Mouse (Mus musculus): Measurements from ENCODE around the gene Creb3. TPM values are rescaled to one million over a fixed set of nuclear protein-coding genes. Genes with fewer than 3 reads are reported as not detected.
A peak's percentile ranks its signal among the peaks of the same experiment; 100 is the strongest.
"Not testable (repeated sequence)": the region's sequence is repeated elsewhere in the genome, so short reads cannot be mapped to it uniquely, and the experiment has no call there.

Creb3 gene
- polyA plus RNA-seq, 1 experiment from 2014 or later, result 89.2 TPM

- no peaks in the 10 kb centered on the region for H3K4me1 ChIP-seq (replicated peaks; ENCODE audit: control insufficient read depth, insufficient read depth)
- H3K4me2 ChIP-seq (replicated peaks; ENCODE audit: low read depth), result no peak overlapping the region
- no peak for TF ChIP-seq EP300 (optimal IDR thresholded peaks at IDR 0.05)
- no peak for TF ChIP-seq CTCF (IDR thresholded peaks at IDR 0.05; ENCODE audit: low read depth)
- H3K9ac ChIP-seq (ENCODE audit: low read length), result no peak overlapping the region
- no peak for ATAC-seq (ENCODE audit: low FRiP score, low TSS enrichment)
- H3K4me3 ChIP-seq (ENCODE audit: low read depth, low read length), result no peak overlapping the region
- 92% methylated on average over 12 of the region's 12 CpGs for WGBS
- peaks cover 87% of the 10 kb centered on the region for H3K36me3 ChIP-seq (ENCODE audit: control insufficient read depth, insufficient read depth, low read length)
- no peaks in the 10 kb centered on the region for H3K9me3 ChIP-seq (ENCODE audit: control insufficient read depth, low read length)
- no peak for DNase-seq (ENCODE audit: low spot score)
- no peak overlapping the region for H3K27ac ChIP-seq (replicated peaks)
- no peaks in the 10 kb centered on the region for H3K27me3 ChIP-seq (ENCODE audit: control insufficient read depth, insufficient read depth, low read length)
These were observed 13.1 kb upstream of the Creb3 start for GRCm38 (mm10) chr4:43549055-43549454.

- WGBS, result 79% methylated on average over 6 of the region's 6 CpGs
- not testable (repeated sequence) for ATAC-seq (ENCODE audit: low FRiP score, low TSS enrichment)
These were observed 10.3 kb upstream of the Creb3 start for GRCm38 (mm10) chr4:43551854-43552253.

GRCm38 (mm10) chr4:43552437-43552836 lies 9.7 kb upstream of the Creb3 start:
- H3K4me3 ChIP-seq (ENCODE audit: low read depth, low read length), result no peak overlapping the region
- WGBS, result 96% methylated on average over 5 of the region's 5 CpGs
- no peak overlapping the region for H3K4me2 ChIP-seq (replicated peaks; ENCODE audit: low read depth)
- no peaks in the 10 kb centered on the region for H3K9me3 ChIP-seq (ENCODE audit: control insufficient read depth, low read length)
- H3K36me3 ChIP-seq (ENCODE audit: control insufficient read depth, insufficient read depth, low read length), result peaks cover 71% of the 10 kb centered on the region
- no peak for DNase-seq (ENCODE audit: low spot score)
- TF ChIP-seq CTCF (IDR thresholded peaks at IDR 0.05; ENCODE audit: low read depth) (no peak), EP300 (optimal IDR thresholded peaks at IDR 0.05) (no peak)
- no peak overlapping the region for H3K9ac ChIP-seq (ENCODE audit: low read length)
- H3K4me1 ChIP-seq (replicated peaks; ENCODE audit: control insufficient read depth, insufficient read depth), result no peaks in the 10 kb centered on the region
- no peak for ATAC-seq (ENCODE audit: low FRiP score, low TSS enrichment)
- no peak overlapping the region for H3K27ac ChIP-seq (replicated peaks)
- H3K27me3 ChIP-seq (ENCODE audit: control insufficient read depth, insufficient read depth, low read length), result no peaks in the 10 kb centered on the region

More at GRCm38 (mm10) chr4:43551854-43552253, 10.3 kb upstream of the Creb3 start:
- not testable (repeated sequence) for H3K27ac ChIP-seq (replicated peaks); H3K27me3 ChIP-seq (ENCODE audit: control insufficient read depth, insufficient read depth, low read length); H3K4me2 ChIP-seq (replicated peaks; ENCODE audit: low read depth); DNase-seq (ENCODE audit: low spot score); H3K9me3 ChIP-seq (ENCODE audit: control insufficient read depth, low read length); H3K4me1 ChIP-seq (replicated peaks; ENCODE audit: control insufficient read depth, insufficient read depth); H3K4me3 ChIP-seq (ENCODE audit: low read depth, low read length); H3K9ac ChIP-seq (ENCODE audit: low read length)
- peaks cover 77% of the 10 kb centered on the region for H3K36me3 ChIP-seq (ENCODE audit: control insufficient read depth, insufficient read depth, low read length)
- TF ChIP-seq CTCF (IDR thresholded peaks at IDR 0.05; ENCODE audit: low read depth), result 0 out of 2 replicates have a peak, but pooled peaks have one; percentile 10

GRCm38 (mm10) chr4:43553891-43554290 lies 8.2 kb upstream of the Creb3 start:
- H3K4me3 ChIP-seq (ENCODE audit: low read depth, low read length), result no peak overlapping the region
- TF ChIP-seq CTCF (IDR thresholded peaks at IDR 0.05; ENCODE audit: low read depth) (no peak), EP300 (optimal IDR thresholded peaks at IDR 0.05) (no peak)
- no peak overlapping the region for H3K27ac ChIP-seq (replicated peaks)
- H3K4me1 ChIP-seq (replicated peaks; ENCODE audit: control insufficient read depth, insufficient read depth), result peaks cover 5% of the 10 kb centered on the region; the same call in 1 of the 2 replicates
- H3K9me3 ChIP-seq (ENCODE audit: control insufficient read depth, low read length), result no peaks in the 10 kb centered on the region
- no peak overlapping the region for H3K9ac ChIP-seq (ENCODE audit: low read length)
- no peaks in the 10 kb centered on the region for H3K27me3 ChIP-seq (ENCODE audit: control insufficient read depth, insufficient read depth, low read length)
- H3K4me2 ChIP-seq (replicated peaks; ENCODE audit: low read depth), result no peak overlapping the region
- no peak for DNase-seq (ENCODE audit: low spot score)
- ATAC-seq (ENCODE audit: low FRiP score, low TSS enrichment), result no peak
- H3K36me3 ChIP-seq (ENCODE audit: control insufficient read depth, insufficient read depth, low read length), result peaks cover 59% of the 10 kb centered on the region

- no peaks in the 10 kb centered on the region for H3K9me3 ChIP-seq (ENCODE audit: control insufficient read depth, low read length)
- H3K36me3 ChIP-seq (ENCODE audit: control insufficient read depth, insufficient read depth, low read length), result peaks cover 41% of the 10 kb centered on the region
- H3K27ac ChIP-seq (replicated peaks), result no peak overlapping the region
- no peaks in the 10 kb centered on the region for H3K27me3 ChIP-seq (ENCODE audit: control insufficient read depth, insufficient read depth, low read length)
- ATAC-seq (ENCODE audit: low FRiP score, low TSS enrichment) (no peak), DNase-seq (ENCODE audit: low spot score) (no peak)
- no peak overlapping the region for H3K4me3 ChIP-seq (ENCODE audit: low read depth, low read length)
- no peak for TF ChIP-seq CTCF (IDR thresholded peaks at IDR 0.05; ENCODE audit: low read depth)
- no peak for TF ChIP-seq EP300 (optimal IDR thresholded peaks at IDR 0.05)
- WGBS, result 90% methylated on average over 7 of the region's 7 CpGs
- no peak overlapping the region for H3K9ac ChIP-seq (ENCODE audit: low read length)
- H3K4me1 ChIP-seq (replicated peaks; ENCODE audit: control insufficient read depth, insufficient read depth), result peaks cover 14% of the 10 kb centered on the region; the same call in 1 of the 2 replicates
- no peak overlapping the region for H3K4me2 ChIP-seq (replicated peaks; ENCODE audit: low read depth)
These were observed 6.2 kb upstream of the Creb3 start for GRCm38 (mm10) chr4:43555926-43556325.

DNA sequence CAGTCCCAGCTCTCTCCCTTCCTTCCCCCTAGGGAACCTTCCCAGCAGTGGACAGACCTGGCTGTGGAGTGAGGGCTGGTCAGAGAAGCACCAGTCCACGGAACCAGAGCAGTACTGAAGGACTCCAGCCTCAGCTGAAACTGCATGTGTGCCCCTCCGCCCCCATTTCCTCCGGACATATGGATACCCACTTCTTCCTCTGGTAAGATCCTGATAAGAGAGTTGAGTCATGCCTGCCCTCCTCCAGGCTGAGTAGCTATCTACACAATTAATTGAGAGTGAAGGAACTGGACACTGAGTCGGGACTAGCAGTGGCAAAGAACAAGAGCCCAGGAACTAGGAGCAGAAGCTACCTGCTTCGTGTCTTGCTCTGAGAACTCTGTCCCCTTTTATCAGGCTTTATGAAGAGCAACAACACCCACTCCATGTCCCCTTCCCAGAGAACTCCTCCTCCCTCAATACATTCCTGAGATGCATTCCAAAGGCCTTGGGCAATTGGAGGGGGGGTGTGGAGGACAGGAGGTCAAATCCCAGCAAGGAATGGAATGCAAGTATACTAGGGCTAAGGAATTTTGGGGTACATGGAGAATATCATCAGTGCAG lies 4.0 kb upstream of the Creb3 start:
- peak overlapping the region; percentile 43; the same call in 1 of the 2 replicates for H3K9ac ChIP-seq (ENCODE audit: low read length)
- H3K4me1 ChIP-seq (replicated peaks; ENCODE audit: control insufficient read depth, insufficient read depth), result peaks cover 14% of the 10 kb centered on the region; the same call in 1 of the 2 replicates
- no peak; the same call in 1 of the 2 replicates for ATAC-seq (ENCODE audit: low FRiP score, low TSS enrichment)
- TF ChIP-seq EP300 (optimal IDR thresholded peaks at IDR 0.05) (no peak), CTCF (IDR thresholded peaks at IDR 0.05; ENCODE audit: low read depth) (no peak)
- peaks cover 26% of the 10 kb centered on the region for H3K36me3 ChIP-seq (ENCODE audit: control insufficient read depth, insufficient read depth, low read length)
- H3K9me3 ChIP-seq (ENCODE audit: control insufficient read depth, low read length), result no peaks in the 10 kb centered on the region
- H3K27me3 ChIP-seq (ENCODE audit: control insufficient read depth, insufficient read depth, low read length), result no peaks in the 10 kb centered on the region
- H3K4me3 ChIP-seq (ENCODE audit: low read depth, low read length), result peak overlapping the region; percentile 8
- peak overlapping the region; percentile 60 for H3K4me2 ChIP-seq (replicated peaks; ENCODE audit: low read depth)
- no peak for DNase-seq (ENCODE audit: low spot score)
- 24% methylated on average over 5 of the region's 5 CpGs for WGBS
- peak overlapping the region; percentile 100 for H3K27ac ChIP-seq (replicated peaks)

Data from stomach, postnatal 0 days (tissue).